Mouse (Mus musculus) spleen, adult 2 months (tissue): ENCODE results near the gene Pdss2. TPM values are rescaled to one million over a fixed set of nuclear protein-coding genes. Genes with fewer than 3 reads are reported as not detected.
A peak's percentile ranks its signal among the peaks of the same experiment; 100 is the strongest.

Source experiments
- DNase-seq, 2 experiments: peaks; one replicate each; pipeline versions ENCODE4 v3.0.0 to v3.0.0-alpha.2; 2012 to 2021; ENCODE audit warnings: low spot score in 2 of 2, low read depth in 1 of 2
- H3K27ac ChIP-seq: fragments of 200-500 bp; 2 replicates; pipeline ENCODE4 v1.5.1; 2012; ENCODE audit warnings: low read length, inconsistent platforms; ENCODE audit not compliant: insufficient read depth
- H3K27me3 ChIP-seq: fragments of 200-500 bp; 2 replicates; pipeline ENCODE4 v1.6.1; 2012; ENCODE audit warnings: mild to moderate bottlenecking, moderate library complexity, low read length, inconsistent platforms; ENCODE audit not compliant: control insufficient read depth, insufficient read depth
- H3K36me3 ChIP-seq: fragments of 200-500 bp; 2 replicates; pipeline ENCODE4 v1.6.1; 2012; ENCODE audit warnings: mild to moderate bottlenecking, low read length, inconsistent platforms; ENCODE audit not compliant: control insufficient read depth, insufficient read depth
- H3K4me1 ChIP-seq: fragments of 200-500 bp; 2 replicates; pipeline ENCODE4 v1.6.1; 2011; ENCODE audit warnings: inconsistent platforms; ENCODE audit not compliant: control insufficient read depth, insufficient read depth, insufficient read length
- H3K4me3 ChIP-seq: fragments of 200-500 bp; 2 replicates; pipeline ENCODE4 v1.5.1; 2011; ENCODE audit warnings: mild to moderate bottlenecking, inconsistent platforms; ENCODE audit not compliant: insufficient read depth, insufficient read length; ENCODE audit errors: extremely low read depth
- CTCF ChIP-seq: fragments of 200-500 bp; IDR thresholded peaks from 2 replicates; pipeline ENCODE4 v1.5.1; 2011; ENCODE audit warnings: mild to moderate bottlenecking, inconsistent platforms; ENCODE audit not compliant: insufficient read depth, insufficient read length, insufficient replicate concordance; ENCODE audit errors: extremely low read depth
- POLR2A ChIP-seq: fragments of 200-500 bp; IDR thresholded peaks from 2 replicates; pipeline ENCODE4 v1.6.1; 2011; ENCODE audit warnings: low read depth, low read length, inconsistent platforms
- WGBS: fragments of 180-500 bp; shearing (Covaris S2); methylation state at CpG from one replicate; pipeline ENCODE4 v1.1.7; 2018; 5-methylcytosine and 5-hydroxymethylcytosine counted together
- polyA plus RNA-seq: library from polyadenylated mRNA; depleted of rRNA; stranded (reverse); fragments of >200 nt; gene quantifications from 2 replicates; pipeline ENCODE4 v1.2.3, GENCODE M21; 2012

Gene Pdss2
- polyA plus RNA-seq, 1 experiment, result 4.6 TPM

GRCm38 (mm10) chr10:43373666-43374065 is 152.4 kb downstream of the Pdss2 start:
- H3K36me3 ChIP-seq, result no peaks in the 10 kb centered on the region
- no peak overlapping the region for H3K27ac ChIP-seq
- no peak for DNase-seq
- TF ChIP-seq POLR2A (no peak), CTCF (no peak)
- 86% methylated on average over 12 of the region's 12 CpGs for WGBS
- no peaks in the 10 kb centered on the region for H3K27me3 ChIP-seq
- H3K4me1 ChIP-seq, result no peaks in the 10 kb centered on the region; the same call in 1 of the 2 replicates
- no peak overlapping the region for H3K4me3 ChIP-seq

GRCm38 (mm10) chr10:43375286-43375685 is 154.0 kb downstream of the Pdss2 start:
- TF ChIP-seq POLR2A (no peak), CTCF (no peak)
- Histone ChIP-seq H3K27me3 (no peaks in the 10 kb centered on the region), H3K36me3 (no peaks in the 10 kb centered on the region), H3K4me1 (no peaks in the 10 kb centered on the region; the same call in 1 of the 2 replicates), H3K4me3 (no peak overlapping the region), H3K27ac (no peak overlapping the region)
- no peak for DNase-seq
- WGBS, result 85% methylated on average over 4 of the region's 4 CpGs

GRCm38 (mm10) chr10:43376749-43377148 is 155.5 kb downstream of the Pdss2 start:
- Histone ChIP-seq H3K27me3 (no peaks in the 10 kb centered on the region), H3K36me3 (no peaks in the 10 kb centered on the region), H3K27ac (no peak overlapping the region), H3K4me1 (no peaks in the 10 kb centered on the region; the same call in 1 of the 2 replicates), H3K4me3 (no peak overlapping the region)
- no peak for DNase-seq
- TF ChIP-seq POLR2A (no peak), CTCF (no peak)
- 86% methylated on average over 8 of the region's 8 CpGs for WGBS

GRCm38 (mm10) chr10:43378279-43378678 is 157.0 kb downstream of the Pdss2 start:
- Histone ChIP-seq H3K27ac (no peak overlapping the region), H3K27me3 (no peaks in the 10 kb centered on the region), H3K36me3 (no peaks in the 10 kb centered on the region), H3K4me1 (no peaks in the 10 kb centered on the region), H3K4me3 (no peak overlapping the region)
- 41% methylated on average over 5 of the region's 5 CpGs for WGBS
- TF ChIP-seq CTCF (peak; percentile 37; the same call in 1 of the 2 replicates), POLR2A (no peak)
- DNase-seq, result peak; percentile 42 to 46

- Histone ChIP-seq H3K4me3 (no peak overlapping the region), H3K4me1 (no peaks in the 10 kb centered on the region), H3K27ac (no peak overlapping the region), H3K36me3 (no peaks in the 10 kb centered on the region), H3K27me3 (no peaks in the 10 kb centered on the region)
- 54% methylated on average over 15 of the region's 15 CpGs for WGBS
- no peak for DNase-seq
- no peak for TF ChIP-seq POLR2A
- no peak for TF ChIP-seq CTCF
Observed at GRCm38 (mm10) chr10:43378732-43379644, 157.7 kb downstream of the Pdss2 start.

- Histone ChIP-seq H3K4me3 (no peak overlapping the region), H3K36me3 (no peaks in the 10 kb centered on the region), H3K27me3 (no peaks in the 10 kb centered on the region), H3K27ac (no peak overlapping the region), H3K4me1 (no peaks in the 10 kb centered on the region)
- TF ChIP-seq POLR2A (no peak), CTCF (no peak)
- 96% methylated on average over 3 of the region's 3 CpGs for WGBS
- DNase-seq, result no peak
Observed at GRCm38 (mm10) chr10:43382660-43383059, 161.4 kb downstream of the Pdss2 start.

- Histone ChIP-seq H3K36me3 (no peaks in the 10 kb centered on the region), H3K4me3 (no peak overlapping the region), H3K27me3 (no peaks in the 10 kb centered on the region), H3K27ac (no peak overlapping the region), H3K4me1 (no peaks in the 10 kb centered on the region)
- no peak for DNase-seq
- TF ChIP-seq POLR2A, result no peak
- TF ChIP-seq CTCF, result no peak
- WGBS, result 87% methylated on average over 5 of the region's 5 CpGs
Observed at GRCm38 (mm10) chr10:43384623-43385022, 163.3 kb downstream of the Pdss2 start.
